Mouse (Mus musculus): Measurements from ENCODE around the gene Actrt2.

DNA sequence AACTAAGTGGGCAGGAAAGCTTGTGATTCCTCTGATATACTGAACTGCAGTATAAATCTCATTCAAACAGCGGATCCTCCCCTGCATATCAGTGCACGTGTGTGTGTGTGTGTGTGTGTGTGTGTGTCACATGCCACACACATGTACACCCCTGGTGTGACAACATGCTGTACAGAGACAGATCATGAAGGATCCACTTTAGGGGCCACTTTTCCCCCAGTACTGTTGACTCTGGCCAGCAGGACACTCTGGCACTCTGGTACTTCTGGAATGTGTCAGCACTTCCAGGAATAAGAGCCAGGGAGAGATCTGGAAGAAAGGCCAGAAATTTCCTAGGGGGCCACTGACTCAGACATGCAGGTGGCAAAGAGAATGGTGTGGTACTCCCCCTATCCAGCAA, 41.4 kb downstream of the Actrt2 start:
- no peak for TF ChIP-seq CTCF (IDR thresholded peaks at IDR 0.05; ENCODE audit: low read depth)
- TF ChIP-seq EP300 (IDR thresholded peaks at IDR 0.05; ENCODE audit: low read depth) = no peak
